Mouse (Mus musculus) frontal cortex, postnatal 14 days (tissue): Measurements from ENCODE around the gene Sass6.
"Not testable (repeated sequence)": the region's sequence is repeated elsewhere in the genome, so short reads cannot be mapped to it uniquely, and the experiment has no call there.

Source experiments
- DNase-seq, 2 experiments: peaks; one replicate each; pipeline ENCODE4 v3.0.0; 2022; ENCODE audit warnings: low spot score in 2 of 2

The Sass6 gene

GRCm38 (mm10) chr3:116632971-116633370, 38.2 kb downstream of the Sass6 start:
- DNase-seq: no peak

GRCm38 (mm10) chr3:116634091-116634490, 39.3 kb downstream of the Sass6 start:
- DNase-seq: no peak

GRCm38 (mm10) chr3:116634853-116635252, 40.1 kb downstream of the Sass6 start:
- DNase-seq: no peak

GRCm38 (mm10) chr3:116635799-116636198, 41.0 kb downstream of the Sass6 start:
- no peak for DNase-seq

DNA sequence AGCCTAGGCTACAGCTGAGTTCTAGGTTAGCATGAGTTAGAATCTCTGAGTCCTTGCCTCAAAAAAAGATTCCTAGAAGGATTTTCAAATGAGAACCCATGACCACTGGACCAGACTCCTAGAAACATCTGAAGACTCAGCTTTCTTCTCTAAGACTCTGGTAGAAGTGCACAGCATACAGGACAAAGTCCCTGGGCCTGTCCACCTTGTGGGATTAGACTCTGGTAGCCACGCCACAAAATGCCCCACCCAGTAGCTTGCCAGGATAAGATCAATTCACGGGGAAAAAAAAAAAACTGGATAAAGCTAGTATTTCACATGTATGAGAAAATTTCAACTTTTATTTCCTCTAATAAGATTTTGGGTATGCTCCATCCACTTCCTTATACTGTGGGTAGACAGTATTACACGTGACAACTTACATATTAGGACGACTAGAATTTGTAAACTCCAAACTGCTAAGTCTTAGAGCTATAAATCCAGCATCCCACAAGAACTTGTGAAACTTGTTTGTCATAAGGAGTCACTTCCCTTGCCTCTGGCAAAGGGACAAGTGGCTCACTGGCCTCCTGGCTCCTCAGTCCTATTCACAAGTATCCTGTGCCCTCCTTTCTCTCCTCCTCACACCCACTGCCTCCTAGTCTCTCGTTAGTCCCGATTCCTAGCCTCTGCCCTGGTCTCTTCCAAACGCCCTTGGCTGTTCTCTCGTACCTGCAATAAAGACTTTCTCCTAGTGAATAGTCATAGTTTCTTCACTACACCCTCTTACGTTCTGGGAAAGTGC, 43.1 kb downstream of the Sass6 start:
- no peak for DNase-seq

- DNase-seq: no peak
These were observed 43.8 kb downstream of the Sass6 start for GRCm38 (mm10) chr3:116638572-116638971.

DNA sequence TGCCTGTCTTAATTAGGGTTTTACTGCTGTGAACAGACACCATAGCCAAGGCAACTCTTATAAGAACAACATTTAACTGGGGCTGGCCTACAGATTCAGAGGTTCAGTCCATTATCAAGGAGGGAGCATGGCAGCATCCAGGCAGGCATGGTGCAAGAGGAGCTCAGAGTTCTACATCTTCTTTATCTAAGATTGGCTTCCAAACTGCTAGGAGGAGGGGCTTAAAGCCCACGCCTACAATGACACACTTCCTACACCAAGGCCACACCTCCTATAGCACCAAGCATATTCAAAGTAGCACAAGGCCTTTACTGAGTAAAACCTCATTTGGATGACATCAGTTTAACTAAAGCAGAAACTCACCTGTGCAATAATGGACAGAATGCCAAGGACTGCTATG, 45.2 kb downstream of the Sass6 start:
- DNase-seq: no peak

GRCm38 (mm10) chr3:116641811-116642371, 47.1 kb downstream of the Sass6 start:
- no peak for DNase-seq

- DNase-seq: no peak
These were observed 47.6 kb downstream of the Sass6 start for GRCm38 (mm10) chr3:116642373-116642772.

- no peak for DNase-seq
These were observed 51.6 kb downstream of the Sass6 start for GRCm38 (mm10) chr3:116646387-116646786.

GRCm38 (mm10) chr3:116648805-116649204, 54.0 kb downstream of the Sass6 start:
- no peak for DNase-seq

DNA sequence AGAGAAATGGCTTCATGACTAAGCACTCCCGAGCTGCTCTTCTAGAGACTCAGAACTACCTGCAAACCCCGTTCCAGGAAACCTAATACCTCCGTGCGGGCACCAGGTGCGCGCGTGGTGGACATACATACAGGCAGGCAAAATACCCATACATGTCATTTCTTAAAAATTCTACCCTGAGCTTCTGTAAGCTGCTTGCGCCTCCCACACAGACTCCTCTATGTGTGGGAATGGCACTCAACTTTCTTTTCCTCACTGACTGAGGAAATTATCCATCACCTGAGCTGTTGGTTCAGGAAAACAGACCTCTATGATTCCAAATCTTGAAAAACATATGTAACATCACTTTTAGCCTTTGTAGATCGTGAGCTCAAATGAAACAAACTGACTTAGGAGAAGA, 55.9 kb downstream of the Sass6 start:
- DNase-seq: no peak

- DNase-seq: no peak
These were observed 57.3 kb downstream of the Sass6 start for GRCm38 (mm10) chr3:116652033-116652446.

- no peak for DNase-seq
These were observed 58.6 kb downstream of the Sass6 start for GRCm38 (mm10) chr3:116653278-116653945.

- not testable (repeated sequence) for DNase-seq
These were observed 59.3 kb downstream of the Sass6 start for GRCm38 (mm10) chr3:116654051-116654450.

DNA sequence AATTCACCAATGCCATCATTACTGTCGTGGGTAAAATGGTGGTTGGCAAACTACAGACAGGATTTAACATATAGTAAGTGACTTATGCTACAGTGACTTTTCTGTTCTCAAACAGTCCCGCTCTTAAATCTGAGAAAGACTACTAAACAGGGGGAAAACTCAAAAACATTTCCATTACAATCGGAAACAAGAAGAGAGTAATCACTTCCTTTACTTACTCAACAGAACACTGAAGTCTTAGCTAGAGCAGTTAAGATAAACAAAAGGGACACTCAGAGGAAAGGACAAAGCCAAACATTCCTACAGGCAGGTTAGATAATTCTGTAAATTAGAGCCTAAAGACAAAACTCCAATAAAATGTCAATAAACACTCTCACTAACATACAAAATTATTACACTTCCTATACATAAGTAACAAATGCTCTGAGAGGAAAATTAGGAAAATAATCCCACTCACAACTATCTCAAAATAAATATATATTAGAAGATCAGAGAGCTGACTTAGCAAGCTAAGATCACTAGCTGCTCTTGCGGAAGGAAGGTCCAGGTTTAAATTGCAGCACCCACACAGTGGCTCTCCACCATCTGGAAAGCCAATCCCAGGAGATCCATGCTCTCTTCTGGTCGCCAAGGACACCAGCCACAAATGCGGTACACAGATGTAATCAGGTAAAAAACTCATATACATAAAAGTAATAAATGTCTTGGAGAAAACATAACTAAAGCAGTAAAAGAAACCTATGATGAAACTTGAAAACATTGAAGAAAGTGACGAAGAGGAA, 61.6 kb downstream of the Sass6 start:
- no peak for DNase-seq

GRCm38 (mm10) chr3:116658928-116659565, 64.3 kb downstream of the Sass6 start:
- DNase-seq: no peak

GRCm38 (mm10) chr3:116659856-116660430, 65.2 kb downstream of the Sass6 start:
- DNase-seq: no peak

DNA sequence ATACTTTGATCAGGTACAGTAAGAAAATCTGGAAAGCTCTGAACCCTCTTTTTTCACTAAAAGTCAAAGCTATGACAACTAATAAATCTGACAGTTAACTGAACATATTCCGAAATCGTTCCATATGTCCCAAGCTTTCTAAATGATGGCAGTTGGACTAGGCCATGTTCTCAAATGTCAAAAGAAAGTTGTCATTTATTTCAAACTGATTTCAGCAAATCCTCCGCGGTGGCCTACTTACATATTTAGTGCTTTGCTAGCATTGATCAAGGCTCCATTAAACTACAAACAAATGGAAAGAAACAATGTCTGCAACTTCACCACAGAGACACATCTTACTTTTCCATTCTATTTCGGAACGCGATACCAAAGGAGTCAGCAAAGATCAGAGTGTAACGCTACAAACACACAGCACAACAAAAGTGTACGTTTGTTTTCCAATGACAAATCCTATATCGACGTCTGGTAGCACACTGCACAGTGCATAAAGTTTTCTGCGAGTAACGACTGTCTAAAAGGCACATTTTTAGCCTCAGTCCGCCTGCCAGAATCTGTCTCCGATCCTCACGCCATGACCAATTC, 66.6 kb downstream of the Sass6 start:
- DNase-seq: no peak

GRCm38 (mm10) chr3:116661870-116662414, 67.2 kb downstream of the Sass6 start:
- DNase-seq: peak in 1 of 2 experiments; percentile 27

DNA sequence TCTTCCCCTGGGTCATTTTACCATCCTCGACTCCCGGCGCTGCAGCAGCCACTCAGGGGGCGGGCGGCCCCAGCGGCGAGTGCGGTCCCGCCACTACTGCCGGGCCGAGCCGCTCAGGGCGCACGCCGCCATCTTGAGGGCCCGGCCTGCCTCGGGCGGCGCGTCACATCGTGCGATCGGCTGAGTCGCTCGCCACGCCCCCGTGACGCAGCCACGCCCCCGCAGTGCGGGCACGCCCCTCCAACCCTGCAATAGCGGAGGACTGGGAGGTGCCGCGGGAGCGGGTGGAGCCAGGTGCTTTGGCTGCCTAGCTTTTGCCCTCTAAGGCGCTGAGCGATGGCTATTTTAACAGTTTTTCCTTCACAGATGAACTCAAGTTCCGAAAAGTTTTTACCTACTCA, 67.7 kb downstream of the Sass6 start, which contains the start of gene Mfsd14a:
Gene Mfsd14a, minus strand, starts transcription at position 215 of the 401 bp plus-strand sequence.
- DNase-seq: peak; percentile 93 to 98
